Mouse (Mus musculus) T-cell, adult 66 days (primary cell): ENCODE measurements around the gene Mgat5b. TPM values are rescaled to one million over a fixed set of nuclear protein-coding genes. Genes with fewer than 3 reads are reported as not detected.

Source experiments
- total RNA-seq, 2 experiments: library from RNA; stranded (reverse); gene quantifications; 3 replicates in 1 of 2; 4 replicates in 1 of 2; pipeline ENCODE4 v1.2.4; 2023

Gene Mgat5b
- not detected for total RNA-seq

GRCm38 (mm10) chr11:116918323-116919185, at the start of gene Mgat5b:
Gene Mgat5b, plus strand, starts transcription at chr11:116918863.

Other genes with a start within 250 kb of the Mgat5b start
- not detected for gene St6galnac1, start 143.4 kb upstream of the Mgat5b start, total RNA-seq
- not detected for gene Mxra7, start 90.8 kb upstream of the Mgat5b start, total RNA-seq
- 10 to 100 TPM; 59.0 to 62.8 TPM for gene Mettl23, start 75.6 kb upstream of the Mgat5b start, total RNA-seq
- gene Jmjd6, start 75.4 kb upstream of the Mgat5b start, total RNA-seq = 10 to 100 TPM; 55.1 to 76.1 TPM
- 10 to 100 TPM; 11.3 to 21.4 TPM for gene Mfsd11, start 66.4 kb upstream of the Mgat5b start, total RNA-seq
- gene Srsf2, start 65.8 kb upstream of the Mgat5b start, total RNA-seq = 100 to 1,000 TPM; 398 to 402 TPM
- 10 to 100 TPM; 25.8 to 27.7 TPM for gene Sec14l1, start 196.3 kb downstream of the Mgat5b start, total RNA-seq